Comparison of ENCODE assay signal across 12 mouse cellular contexts in genomic region chr13:68577945-68578344, GRCm38 (mm10). TPM values are rescaled to one million over a fixed set of nuclear protein-coding genes. Genes with fewer than 3 reads are reported as not detected.
DNase-seq lines count a peak whose midpoint lies in the region; ATAC-seq lines count a peak whose summit lies in the region.
"Had no signal": no experiment of that assay in that cellular context is flagged by ENCODE, and none has a peak within 500 bp of the region (broad histone marks: within the 10 kb centered on the region; RNA-seq: fewer than 3 reads in every experiment).

No protein-coding gene starts in this region.

- no peak for ATAC-seq in kidney, embryonic 15.5 days (replicated peaks; ENCODE audit: low FRiP score)
- ATAC-seq: midbrain, embryonic 13.5 days had no signal

- H3K27ac ChIP-seq in kidney, embryonic 15.5 days = no peak overlapping the region
- H3K27ac ChIP-seq: heart, embryonic 15.5 days; limb, embryonic 15.5 days; midbrain, embryonic 13.5 days had no signal

- no peak overlapping the region for H3K4me2 ChIP-seq in kidney, embryonic 15.5 days
- H3K4me2 ChIP-seq: heart, embryonic 15.5 days; limb, embryonic 15.5 days; midbrain, embryonic 13.5 days had no signal

- WGBS in kidney, embryonic 15.5 days = 92% methylated on average over 7 of the region's 7 CpGs

- H3K27me3 ChIP-seq in kidney, embryonic 15.5 days = no peaks in the 10 kb centered on the region
- H3K27me3 ChIP-seq: heart, embryonic 15.5 days; limb, embryonic 15.5 days; midbrain, embryonic 13.5 days had no signal

- peaks cover 43% of the 10 kb centered on the region for H3K36me3 ChIP-seq in kidney, embryonic 15.5 days

- H3K9me3 ChIP-seq in kidney, embryonic 15.5 days (replicated peaks) = no peaks in the 10 kb centered on the region
- H3K9me3 ChIP-seq: heart, embryonic 15.5 days; limb, embryonic 15.5 days; midbrain, embryonic 13.5 days had no signal

- H3K9ac ChIP-seq in kidney, embryonic 15.5 days = no peak overlapping the region
- H3K9ac ChIP-seq: heart, embryonic 15.5 days; limb, embryonic 15.5 days; midbrain, embryonic 13.5 days had no signal

- peaks cover 23% of the 10 kb centered on the region for H3K4me1 ChIP-seq in kidney, embryonic 15.5 days

- no peak overlapping the region for H3K4me3 ChIP-seq in kidney, embryonic 15.5 days (replicated peaks)
- H3K4me3 ChIP-seq: heart, embryonic 15.5 days; limb, embryonic 15.5 days; midbrain, embryonic 13.5 days had no signal

- peak; percentile 13 for DNase-seq in kidney, postnatal 14 days
- peak; percentile 68 to 69 for DNase-seq in adrenal gland, postnatal 36 days
- peak; percentile 63 to 70 for DNase-seq in layer of hippocampus, postnatal 10 days (ENCODE audit: low spot score in 2 of 2)
- DNase-seq in right cerebral cortex, postnatal 14 days = peak; percentile 34
- no peak for DNase-seq in neural tube, embryonic 10.5 days (ENCODE audit: extremely low spot score, low spot score)
- no peak for DNase-seq in c-Kit-positive CD71-positive TER-119-positive erythroid progenitor cells, embryonic 14.5 days (ENCODE audit: low spot score)
- DNase-seq: kidney, adult 9 months; thymus, postnatal 14 days had no signal

RNA-seq across cellular contexts. Expression of gene Mtrr, which starts 4.0 kb away (rescaled TPM):
- 21.7 and 22.7 TPM in 2 replicates for polyA plus RNA-seq in kidney, embryonic 15.5 days (2015; fragmentation: Nextera tagmentation; extraction: Ambion mirVana)
- total RNA-seq in adrenal gland, postnatal 36 days (2021) = 10 to 100 TPM; 19.6 to 24.7 TPM
- 10 to 100 TPM; 15.8 to 16.1 TPM for total RNA-seq in layer of hippocampus, postnatal 10 days (2021)

RNA-seq across cellular contexts. Expression of gene Fastkd3, which starts 4.1 kb away (rescaled TPM):
- 33.1 and 36.9 TPM in 2 replicates for polyA plus RNA-seq in kidney, embryonic 15.5 days (2015; fragmentation: Nextera tagmentation; extraction: Ambion mirVana)
- 10 to 100 TPM; 16.0 to 17.1 TPM for total RNA-seq in adrenal gland, postnatal 36 days (2021)
- 10 to 100 TPM; 11.3 to 13.5 TPM for total RNA-seq in layer of hippocampus, postnatal 10 days (2021)

RNA-seq across cellular contexts. Expression of gene 1700001L19Rik, which starts 19.3 kb away (rescaled TPM):
- 0.27 and 0.90 TPM in 2 replicates for polyA plus RNA-seq in kidney, embryonic 15.5 days (2015; fragmentation: Nextera tagmentation; extraction: Ambion mirVana)
- under 1 TPM in 1 of 2 experiments, not detected in 1; 0.36 TPM for total RNA-seq in adrenal gland, postnatal 36 days (2021)
- 10 to 100 TPM; 23.8 to 24.5 TPM for total RNA-seq in layer of hippocampus, postnatal 10 days (2021)

Comparison
In these comparisons a context has a peak if more than half of its experiments do, and no peak if none do; other contexts are left out.
1. DNase-seq: peak in kidney, postnatal 14 days (single experiment), adrenal gland, postnatal 36 days (2 of 2), layer of hippocampus, postnatal 10 days (2 of 2) and right cerebral cortex, postnatal 14 days (single experiment); none in neural tube, embryonic 10.5 days (single experiment) and c-Kit-positive CD71-positive TER-119-positive erythroid progenitor cells, embryonic 14.5 days (single experiment).
2. RNA of gene 1700001L19Rik, which starts 19.3 kb away (total RNA-seq): 23.8 to 24.5 TPM in layer of hippocampus, postnatal 10 days; 0.36 TPM in adrenal gland, postnatal 36 days; every median in the first group is over 10 times any median in the second.